Mouse (Mus musculus): ENCODE measurements around the gene 9530068E07Rik. TPM values are rescaled to one million over a fixed set of nuclear protein-coding genes. Genes with fewer than 3 reads are reported as not detected.

The 9530068E07Rik gene
- total and polyA plus RNA-seq, 3 experiments, result 53.8 to 136 (median 82.7) TPM

DNA sequence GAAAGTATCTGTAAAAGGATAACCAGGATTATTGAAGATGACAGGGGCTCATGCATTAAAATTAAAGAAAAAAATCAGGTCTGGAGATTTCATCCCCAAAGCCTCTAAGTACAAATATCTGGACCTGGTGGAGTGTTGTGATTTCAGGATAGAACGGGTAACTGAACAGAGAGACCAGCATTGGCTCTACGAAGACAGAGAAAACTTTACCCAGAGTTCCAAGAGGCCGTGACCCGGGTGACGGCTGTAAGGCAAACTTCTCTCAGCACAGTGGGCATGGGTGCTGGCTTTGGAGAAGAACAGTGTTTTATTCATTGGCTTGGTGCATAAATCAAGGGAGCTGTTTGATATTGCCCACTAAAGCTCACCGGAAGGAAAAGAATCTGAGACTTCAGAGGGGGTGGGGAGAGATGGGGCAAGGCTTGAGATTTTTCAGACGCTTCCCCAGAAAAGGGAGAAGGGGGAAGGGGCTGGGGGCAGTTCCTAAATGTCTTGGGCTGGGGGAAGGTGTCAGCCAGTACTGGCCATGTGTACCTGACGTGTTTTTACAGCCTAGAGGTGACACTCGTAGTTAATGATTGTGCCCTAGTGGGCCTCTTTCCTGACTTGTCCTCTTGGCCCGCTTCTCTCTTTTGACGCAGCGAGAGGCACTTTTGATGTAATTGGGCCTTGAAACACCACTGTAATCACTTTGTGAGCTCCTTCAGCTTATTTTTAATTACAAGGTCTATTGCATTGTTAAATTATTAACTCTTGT is 24.2 kb downstream of the 9530068E07Rik start:
- Histone ChIP-seq H3K27me3 (ENCODE audit: insufficient read depth, low read length) (peaks cover 29% of the 10 kb centered on the region), H3K4me3 (ENCODE audit: low read depth, low read length) (no peak overlapping the region), H3K9me3 (replicated peaks) (no peaks in the 10 kb centered on the region), H3K4me1 (ENCODE audit: insufficient read depth, low read depth, low read length) (no peaks in the 10 kb centered on the region), H3K36me3 (replicated peaks) (no peaks in the 10 kb centered on the region)
- ATAC-seq (ENCODE audit: extremely low read depth, insufficient number of reproducible peaks, low FRiP score, poor library complexity, severe bottlenecking) (no peak), DNase-seq (ENCODE audit: low spot score) (no peak)
- TF ChIP-seq POLR2AphosphoS5 (IDR thresholded peaks at IDR 0.05; ENCODE audit: insufficient replicate concordance, low read depth, low read length) (no peak), TAL1 (conservative IDR thresholded peaks at IDR 0.05; ENCODE audit: low read depth, low read length) (no peak), CTCF (IDR thresholded peaks at IDR 0.05; ENCODE audit: low read depth, low read length) (no peak)

- TF ChIP-seq TAL1 (conservative IDR thresholded peaks at IDR 0.05; ENCODE audit: low read depth, low read length) (no peak), POLR2AphosphoS5 (IDR thresholded peaks at IDR 0.05; ENCODE audit: insufficient replicate concordance, low read depth, low read length) (no peak), CTCF (IDR thresholded peaks at IDR 0.05; ENCODE audit: low read depth, low read length) (peak; percentile 19; the same call in 1 of the 2 replicates), GATA2 (IDR thresholded peaks at IDR 0.05; ENCODE audit: borderline replicate concordance, low read depth, low read length) (no peak), GATA1 (IDR thresholded peaks at IDR 0.05; ENCODE audit: borderline replicate concordance, low read length) (no peak)
- no peak for ATAC-seq (ENCODE audit: extremely low read depth, insufficient number of reproducible peaks, low FRiP score, poor library complexity, severe bottlenecking)
- Histone ChIP-seq H3K36me3 (replicated peaks) (no peaks in the 10 kb centered on the region), H3K9me3 (replicated peaks) (no peaks in the 10 kb centered on the region), H3K27me3 (ENCODE audit: insufficient read depth, low read length) (peaks cover 27% of the 10 kb centered on the region), H3K4me3 (ENCODE audit: low read depth, low read length) (no peak overlapping the region), H3K4me1 (ENCODE audit: insufficient read depth, low read depth, low read length) (no peaks in the 10 kb centered on the region)
- DNase-seq (ENCODE audit: low spot score), result peak; percentile 19
Measured at GRCm38 (mm10) chr11:52421053-52421778, 25.0 kb downstream of the 9530068E07Rik start.

DNA sequence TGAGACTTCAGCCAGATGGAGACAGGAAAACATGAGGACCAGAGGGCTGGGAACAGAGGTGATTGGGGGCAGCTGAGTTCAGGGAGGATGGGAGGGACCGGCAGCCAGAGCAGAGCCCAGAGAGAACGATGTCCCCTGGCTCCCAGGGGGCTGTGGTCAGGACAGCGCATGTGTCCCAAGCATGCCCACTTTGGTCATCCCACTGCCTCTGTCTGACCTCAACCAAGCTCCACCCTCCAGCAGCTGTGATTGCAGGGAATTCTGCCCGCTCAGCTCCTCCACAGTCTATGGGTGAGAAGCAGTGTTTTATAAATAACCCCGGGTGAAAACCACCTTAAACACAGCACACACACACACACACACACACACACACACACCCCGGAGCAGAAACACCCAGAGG is 33.2 kb downstream of the 9530068E07Rik start:
- Histone ChIP-seq H3K9me3 (replicated peaks) (no peaks in the 10 kb centered on the region), H3K4me1 (ENCODE audit: insufficient read depth, low read depth, low read length) (no peaks in the 10 kb centered on the region), H3K27me3 (ENCODE audit: insufficient read depth, low read length) (peaks cover 2% of the 10 kb centered on the region; the same call in 1 of the 2 replicates), H3K36me3 (replicated peaks) (no peaks in the 10 kb centered on the region), H3K4me3 (ENCODE audit: low read depth, low read length) (no peak overlapping the region)
- TF ChIP-seq GATA1 (IDR thresholded peaks at IDR 0.05; ENCODE audit: borderline replicate concordance, low read length) (no peak), GATA2 (IDR thresholded peaks at IDR 0.05; ENCODE audit: borderline replicate concordance, low read depth, low read length) (no peak), TAL1 (conservative IDR thresholded peaks at IDR 0.05; ENCODE audit: low read depth, low read length) (no peak), CTCF (IDR thresholded peaks at IDR 0.05; ENCODE audit: low read depth, low read length) (no peak), POLR2AphosphoS5 (IDR thresholded peaks at IDR 0.05; ENCODE audit: insufficient replicate concordance, low read depth, low read length) (no peak)
- ATAC-seq (ENCODE audit: extremely low read depth, insufficient number of reproducible peaks, low FRiP score, poor library complexity, severe bottlenecking) (no peak), DNase-seq (ENCODE audit: low spot score) (no peak)

- no peak for TF ChIP-seq GATA1 (IDR thresholded peaks at IDR 0.05; ENCODE audit: borderline replicate concordance, low read length)
- TF ChIP-seq TAL1 (conservative IDR thresholded peaks at IDR 0.05; ENCODE audit: low read depth, low read length), result no peak
- TF ChIP-seq POLR2AphosphoS5 (IDR thresholded peaks at IDR 0.05; ENCODE audit: insufficient replicate concordance, low read depth, low read length), result no peak
- no peak for TF ChIP-seq GATA2 (IDR thresholded peaks at IDR 0.05; ENCODE audit: borderline replicate concordance, low read depth, low read length)
- no peak for TF ChIP-seq CTCF (IDR thresholded peaks at IDR 0.05; ENCODE audit: low read depth, low read length)
- H3K4me3 ChIP-seq (ENCODE audit: low read depth, low read length), result no peak overlapping the region
- no peaks in the 10 kb centered on the region for H3K36me3 ChIP-seq (replicated peaks)
- H3K4me1 ChIP-seq (ENCODE audit: insufficient read depth, low read depth, low read length), result no peaks in the 10 kb centered on the region
- DNase-seq (ENCODE audit: low spot score) (no peak), ATAC-seq (ENCODE audit: extremely low read depth, insufficient number of reproducible peaks, low FRiP score, poor library complexity, severe bottlenecking) (no peak)
- peaks cover 2% of the 10 kb centered on the region; the same call in 1 of the 2 replicates for H3K27me3 ChIP-seq (ENCODE audit: insufficient read depth, low read length)
- H3K9me3 ChIP-seq (replicated peaks), result no peaks in the 10 kb centered on the region
Measured at GRCm38 (mm10) chr11:52431594-52431993, 35.4 kb downstream of the 9530068E07Rik start.

GRCm38 (mm10) chr11:52432148-52432547 is 35.9 kb downstream of the 9530068E07Rik start:
- peaks cover 4% of the 10 kb centered on the region; the same call in 1 of the 2 replicates for H3K27me3 ChIP-seq (ENCODE audit: insufficient read depth, low read length)
- TF ChIP-seq GATA2 (IDR thresholded peaks at IDR 0.05; ENCODE audit: borderline replicate concordance, low read depth, low read length) (no peak), GATA1 (IDR thresholded peaks at IDR 0.05; ENCODE audit: borderline replicate concordance, low read length) (no peak), POLR2AphosphoS5 (IDR thresholded peaks at IDR 0.05; ENCODE audit: insufficient replicate concordance, low read depth, low read length) (no peak), CTCF (IDR thresholded peaks at IDR 0.05; ENCODE audit: low read depth, low read length) (no peak), TAL1 (conservative IDR thresholded peaks at IDR 0.05; ENCODE audit: low read depth, low read length) (no peak)
- H3K4me1 ChIP-seq (ENCODE audit: insufficient read depth, low read depth, low read length), result no peaks in the 10 kb centered on the region
- H3K4me3 ChIP-seq (ENCODE audit: low read depth, low read length), result no peak overlapping the region
- ATAC-seq (ENCODE audit: extremely low read depth, insufficient number of reproducible peaks, low FRiP score, poor library complexity, severe bottlenecking) (no peak), DNase-seq (ENCODE audit: low spot score) (no peak)
- no peaks in the 10 kb centered on the region for H3K36me3 ChIP-seq (replicated peaks)
- no peaks in the 10 kb centered on the region for H3K9me3 ChIP-seq (replicated peaks)

Data from G1E (cell line).